In the genomic region with DNA sequence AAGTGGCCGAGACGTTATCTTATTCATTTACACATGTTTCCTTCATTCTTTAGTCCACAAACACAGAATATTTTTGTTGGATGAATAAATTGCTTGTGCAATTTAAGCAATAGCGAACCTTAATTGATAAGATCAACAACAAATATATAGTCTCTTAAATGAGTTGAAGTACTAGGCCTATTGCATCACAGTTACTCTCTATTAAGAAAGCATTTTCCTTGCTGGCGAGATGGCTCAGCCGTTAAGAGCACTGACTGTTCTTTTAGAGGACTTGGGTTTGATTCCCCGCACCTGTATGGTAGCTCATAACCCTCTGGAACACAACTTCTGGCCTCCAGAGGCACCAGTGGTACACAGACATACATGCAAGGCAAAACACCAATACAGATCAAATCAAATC, we compare ENCODE assay signal across 18 mouse cellular contexts. TPM values are rescaled to one million over a fixed set of nuclear protein-coding genes. Genes with fewer than 3 reads are reported as not detected.
"Had no signal": no experiment of that assay in that cellular context is flagged by ENCODE, and none has a peak within 500 bp of the region (broad histone marks: within the 10 kb centered on the region; RNA-seq: fewer than 3 reads in every experiment).

No protein-coding gene starts in this region.

- DNase-seq: cerebellum, adult 2 months; cerebellum, adult 8-10 months; cerebellum, adult 9-10 months; cerebellum, adult 9-11 months; cerebellum, postnatal 10 days; cerebellum, postnatal 14 days; cerebellum, postnatal 25 days; cerebellum, postnatal 36 days; forebrain, postnatal 0 days; gastrocnemius, adult 2 months; gastrocnemius, postnatal 10 days; gastrocnemius, postnatal 14 days; gastrocnemius, postnatal 25 days; gastrocnemius, postnatal 36 days; heart, adult 11 months; heart, adult 18-20 months; heart, adult 2 months had no signal

RNA-seq across cellular contexts. Expression of gene Mybpc1, which starts 47.9 kb away (rescaled TPM):
- polyA plus RNA-seq: erythroblast, embryonic 14.5 days had no signal
